Mouse (Mus musculus) lung, postnatal 0 days (tissue): Measurements from ENCODE around the gene Negr1. TPM values are rescaled to one million over a fixed set of nuclear protein-coding genes. Genes with fewer than 3 reads are reported as not detected.

Source experiments
- ATAC-seq: fragments of 200-750 bp; cut with Nextera tagmentation; 2 replicates; pipeline ENCODE4 v1.8.0; 2017; ENCODE audit warnings: moderate library complexity
- DNase-seq: peaks from one replicate; pipeline ENCODE4 v3.0.0-alpha.2; 2016; ENCODE audit warnings: low spot score
- H3K27ac ChIP-seq: fragments of 300-500 bp; sonication (generic); 2 replicates; pipeline ENCODE4 v1.5.1; 2014; ENCODE audit warnings: antibody characterized with exemption, mild to moderate bottlenecking, low read length, mixed read lengths
- H3K27me3 ChIP-seq: fragments of 300-500 bp; sonication (generic); replicated peaks from 2 replicates; pipeline ENCODE4 v1.6.1; 2014; ENCODE audit warnings: low read length, mixed read lengths; ENCODE audit not compliant: insufficient read depth
- H3K36me3 ChIP-seq: fragments of 300-500 bp; sonication (generic); 2 replicates; pipeline ENCODE4 v1.6.1; 2014; ENCODE audit warnings: low read length, mixed read lengths; ENCODE audit not compliant: insufficient read depth
- H3K4me1 ChIP-seq: fragments of 300-500 bp; sonication (generic); 2 replicates; pipeline ENCODE4 v1.6.1; 2014; ENCODE audit warnings: antibody characterized with exemption, low read depth, low read length, mixed read lengths; ENCODE audit not compliant: insufficient read depth
- H3K4me2 ChIP-seq: fragments of 300-500 bp; sonication (generic); replicated peaks from 2 replicates; pipeline ENCODE4 v1.6.1; 2014; ENCODE audit warnings: low read depth, mild to moderate bottlenecking, low read length, moderate library complexity, mixed read lengths
- H3K4me3 ChIP-seq: fragments of 300-500 bp; sonication (generic); 2 replicates; pipeline ENCODE4 v1.5.1; 2014; ENCODE audit warnings: low read depth, low read length
- H3K9ac ChIP-seq: fragments of 300-500 bp; sonication (generic); replicated peaks from 2 replicates; pipeline ENCODE4 v1.6.1; 2014; ENCODE audit warnings: low read depth, mild to moderate bottlenecking
- H3K9me3 ChIP-seq: fragments of 300-500 bp; sonication (generic); 2 replicates; pipeline ENCODE4 v1.6.1; 2016; ENCODE audit warnings: low read length, mixed read lengths
- CTCF ChIP-seq: IDR thresholded peaks from 2 replicates; pipeline ENCODE4 v1.5.1; 2016; ENCODE audit warnings: antibody characterized with exemption, mild to moderate bottlenecking
- EP300 ChIP-seq: IDR thresholded peaks from 2 replicates; pipeline ENCODE4 v1.6.1; 2016; ENCODE audit warnings: antibody characterized with exemption, mild to moderate bottlenecking, control low read depth
- WGBS: fragments of 180-500 bp; shearing (Covaris S2); extraction: QIAGEN DNeasy Blood & Tissue Kit; methylation state at CpG from one replicate; pipeline ENCODE4 v1.1.7; 2014; 5-methylcytosine and 5-hydroxymethylcytosine counted together
- polyA plus RNA-seq: library from polyadenylated mRNA; unstranded; fragments of >200 nt; fragmentation: Nextera tagmentation; extraction: Ambion mirVana; gene quantifications from 2 replicates; pipeline ENCODE4 v1.2.1, GENCODE M21; 2015

The Negr1 gene
- polyA plus RNA-seq, 1 experiment from 2014 or later, result 1.3 TPM

DNA sequence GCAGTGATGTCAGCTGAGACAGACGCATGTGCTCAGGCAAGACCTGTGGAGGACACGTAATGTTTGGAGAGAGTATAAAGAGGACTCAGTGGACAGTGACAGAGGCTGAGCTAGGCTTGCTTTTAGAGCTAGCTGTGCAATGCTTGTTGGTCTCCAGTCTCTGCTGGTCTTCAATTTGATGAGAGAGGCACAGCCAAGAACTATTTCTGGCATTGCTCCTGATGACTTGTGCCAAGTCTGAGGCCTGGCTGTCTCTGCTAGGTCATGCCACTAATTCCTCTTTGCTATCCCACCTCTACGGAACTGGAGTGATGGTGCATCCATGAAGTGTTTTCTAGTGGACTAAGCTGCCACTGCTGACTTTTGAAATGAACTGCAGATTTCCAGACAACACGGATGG is 149.1 kb downstream of the Negr1 start:
- H3K4me1 ChIP-seq, result no peaks in the 10 kb centered on the region
- 50% methylated on average over 4 of the region's 4 CpGs for WGBS
- ATAC-seq (peak; percentile 17; the same call in 1 of the 2 replicates), DNase-seq (no peak)
- no peaks in the 10 kb centered on the region for H3K36me3 ChIP-seq
- no peak overlapping the region for H3K4me3 ChIP-seq
- H3K27ac ChIP-seq, result no peak overlapping the region
- H3K9ac ChIP-seq, result no peak overlapping the region
- no peaks in the 10 kb centered on the region for H3K9me3 ChIP-seq
- no peaks in the 10 kb centered on the region for H3K27me3 ChIP-seq
- TF ChIP-seq EP300 (no peak), CTCF (no peak)
- H3K4me2 ChIP-seq, result no peak overlapping the region

DNA sequence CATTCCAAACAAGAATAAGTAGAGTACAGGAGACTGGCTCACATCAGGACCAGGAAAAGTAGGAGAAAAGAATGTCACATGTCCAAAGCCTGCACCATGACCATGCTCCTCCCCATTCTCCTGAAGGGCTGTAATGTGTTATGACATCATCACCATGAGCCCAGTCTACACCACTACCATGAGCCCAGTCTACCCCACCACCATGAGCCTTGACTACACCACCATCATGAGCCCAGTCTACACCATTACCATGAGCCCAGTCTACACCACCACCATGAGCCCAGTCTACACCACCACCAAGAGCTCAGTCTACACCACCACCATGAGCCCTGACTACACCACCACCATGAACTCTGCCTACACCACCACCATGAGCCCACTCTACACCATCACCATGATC is 174.7 kb downstream of the Negr1 start:
- Histone ChIP-seq H3K4me2 (no peak overlapping the region), H3K9ac (no peak overlapping the region), H3K27me3 (no peaks in the 10 kb centered on the region), H3K9me3 (no peaks in the 10 kb centered on the region), H3K27ac (no peak overlapping the region), H3K4me3 (no peak overlapping the region), H3K36me3 (no peaks in the 10 kb centered on the region), H3K4me1 (no peaks in the 10 kb centered on the region)
- ATAC-seq (no peak), DNase-seq (no peak)
- TF ChIP-seq EP300 (no peak), CTCF (no peak)

GRCm38 (mm10) chr3:156739529-156739928 is 177.9 kb downstream of the Negr1 start:
- ATAC-seq, result no peak
- Histone ChIP-seq H3K27ac (no peak overlapping the region), H3K9ac (no peak overlapping the region), H3K9me3 (no peaks in the 10 kb centered on the region), H3K4me1 (no peaks in the 10 kb centered on the region), H3K4me3 (no peak overlapping the region), H3K36me3 (no peaks in the 10 kb centered on the region), H3K4me2 (no peak overlapping the region), H3K27me3 (no peaks in the 10 kb centered on the region)
- TF ChIP-seq CTCF (no peak), EP300 (no peak)
- WGBS, result 70% methylated on average over 3 of the region's 3 CpGs
- DNase-seq, result no peak

GRCm38 (mm10) chr3:156743266-156743665 is 181.7 kb downstream of the Negr1 start:
- 75% methylated on average over 1 of the region's 1 CpGs for WGBS
- ATAC-seq, result no peak

DNA sequence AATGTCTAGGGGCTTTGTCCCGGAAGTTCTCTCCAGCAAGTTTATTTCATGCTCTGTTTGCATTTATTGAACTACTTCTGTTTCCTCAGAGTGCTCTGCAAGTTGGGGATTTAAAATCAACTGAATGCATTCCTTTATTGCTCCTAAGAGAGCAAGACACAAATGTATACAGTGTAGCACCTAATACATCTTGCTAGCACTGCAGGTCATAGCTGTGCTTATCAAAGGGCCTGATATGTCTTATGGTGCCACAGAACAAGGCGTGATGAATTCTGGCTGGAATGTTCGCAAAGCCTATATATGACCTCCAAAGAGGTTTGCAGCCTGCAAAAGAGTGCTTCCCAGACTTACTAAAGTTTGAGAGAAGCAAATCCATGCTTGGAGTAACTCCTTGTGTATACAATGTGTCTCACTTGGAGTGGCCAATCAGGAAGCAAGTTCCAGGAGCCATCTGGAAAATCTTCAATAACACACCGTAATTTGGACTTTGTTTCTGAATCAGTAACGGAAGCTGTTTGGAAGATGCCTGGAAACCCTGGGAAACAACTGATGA is 183.7 kb downstream of the Negr1 start:
- ATAC-seq (no peak), DNase-seq (no peak)
- no peak overlapping the region for H3K4me3 ChIP-seq
- no peak overlapping the region for H3K9ac ChIP-seq
- H3K4me2 ChIP-seq, result no peak overlapping the region
- H3K9me3 ChIP-seq, result no peaks in the 10 kb centered on the region
- H3K36me3 ChIP-seq, result no peaks in the 10 kb centered on the region
- 37% methylated on average over 5 of the region's 5 CpGs for WGBS
- no peak overlapping the region for H3K27ac ChIP-seq
- TF ChIP-seq CTCF (no peak), EP300 (no peak)
- no peaks in the 10 kb centered on the region for H3K4me1 ChIP-seq
- no peaks in the 10 kb centered on the region for H3K27me3 ChIP-seq

More at GRCm38 (mm10) chr3:156743266-156743665, 181.7 kb downstream of the Negr1 start:
- no peaks in the 10 kb centered on the region for H3K36me3 ChIP-seq
- H3K9me3 ChIP-seq, result no peaks in the 10 kb centered on the region
- H3K27ac ChIP-seq, result no peak overlapping the region
- no peaks in the 10 kb centered on the region for H3K4me1 ChIP-seq
- no peaks in the 10 kb centered on the region for H3K27me3 ChIP-seq
- H3K4me3 ChIP-seq, result no peak overlapping the region
- H3K9ac ChIP-seq, result no peak overlapping the region
- DNase-seq, result no peak
- no peak for TF ChIP-seq EP300
- no peak for TF ChIP-seq CTCF
- no peak overlapping the region for H3K4me2 ChIP-seq

GRCm38 (mm10) chr3:156747456-156747855 is 185.9 kb downstream of the Negr1 start:
- no peaks in the 10 kb centered on the region for H3K27me3 ChIP-seq
- H3K27ac ChIP-seq, result no peak overlapping the region
- no peak overlapping the region for H3K4me3 ChIP-seq
- 73% methylated on average over 3 of the region's 3 CpGs for WGBS
- no peak overlapping the region for H3K9ac ChIP-seq
- no peak for TF ChIP-seq CTCF
- no peaks in the 10 kb centered on the region for H3K4me1 ChIP-seq
- ATAC-seq, result no peak
- H3K36me3 ChIP-seq, result no peaks in the 10 kb centered on the region
- H3K9me3 ChIP-seq, result no peaks in the 10 kb centered on the region
- DNase-seq, result no peak
- no peak overlapping the region for H3K4me2 ChIP-seq
